Mouse (Mus musculus) myocyte (in vitro differentiated cells): ENCODE measurements around the gene Ctps.

Source experiments
- CEBPB ChIP-seq: IDR thresholded peaks from 2 replicates; pipeline ENCODE4 v1.6.1; 2011; ENCODE audit warnings: mild to moderate bottlenecking, moderate library complexity; ENCODE audit not compliant: poor library complexity, insufficient read depth, severe bottlenecking
- E2F4 ChIP-seq: IDR thresholded peaks from one replicate; pipeline ENCODE4 v1.6.1; 2011; ENCODE audit warnings: mild to moderate bottlenecking, control low read depth, moderate library complexity; ENCODE audit not compliant: insufficient read depth
- MAX ChIP-seq: IDR thresholded peaks from one replicate; pipeline ENCODE4 v1.6.1; 2011; ENCODE audit warnings: low read depth, mild to moderate bottlenecking, control low read depth
- MYOG ChIP-seq, 3 experiments: IDR thresholded peaks; one replicate each; pipeline ENCODE4 v1.6.1; 2011; ENCODE audit warnings: control low read depth in 2 of 3, low read depth in 2 of 3, mild to moderate bottlenecking in 2 of 3; ENCODE audit not compliant: insufficient read length in 2 of 3, control insufficient read depth in 1 of 3, insufficient read depth in 1 of 3
- POLR2A ChIP-seq: IDR thresholded peaks from one replicate; pipeline ENCODE4 v1.6.1; 2011; ENCODE audit warnings: low read depth, mild to moderate bottlenecking, control low read depth, moderate library complexity; ENCODE audit not compliant: insufficient read length
- POLR2AphosphoS2 ChIP-seq: IDR thresholded peaks from one replicate; pipeline ENCODE4 v1.6.1; 2011; ENCODE audit warnings: low read depth, control low read depth; ENCODE audit not compliant: insufficient read length
- TCF12 ChIP-seq: IDR thresholded peaks from one replicate; pipeline ENCODE4 v1.6.1; 2011; ENCODE audit warnings: mild to moderate bottlenecking, control low read depth; ENCODE audit not compliant: poor library complexity, insufficient read depth, severe bottlenecking
- TCF3 ChIP-seq: IDR thresholded peaks from one replicate; pipeline ENCODE4 v1.6.1; 2011; ENCODE audit warnings: low read depth, control low read depth; ENCODE audit not compliant: insufficient read length
- USF1 ChIP-seq: IDR thresholded peaks from one replicate; pipeline ENCODE4 v1.6.1; 2011; ENCODE audit warnings: low read depth, mild to moderate bottlenecking, control low read depth, moderate library complexity

DNA sequence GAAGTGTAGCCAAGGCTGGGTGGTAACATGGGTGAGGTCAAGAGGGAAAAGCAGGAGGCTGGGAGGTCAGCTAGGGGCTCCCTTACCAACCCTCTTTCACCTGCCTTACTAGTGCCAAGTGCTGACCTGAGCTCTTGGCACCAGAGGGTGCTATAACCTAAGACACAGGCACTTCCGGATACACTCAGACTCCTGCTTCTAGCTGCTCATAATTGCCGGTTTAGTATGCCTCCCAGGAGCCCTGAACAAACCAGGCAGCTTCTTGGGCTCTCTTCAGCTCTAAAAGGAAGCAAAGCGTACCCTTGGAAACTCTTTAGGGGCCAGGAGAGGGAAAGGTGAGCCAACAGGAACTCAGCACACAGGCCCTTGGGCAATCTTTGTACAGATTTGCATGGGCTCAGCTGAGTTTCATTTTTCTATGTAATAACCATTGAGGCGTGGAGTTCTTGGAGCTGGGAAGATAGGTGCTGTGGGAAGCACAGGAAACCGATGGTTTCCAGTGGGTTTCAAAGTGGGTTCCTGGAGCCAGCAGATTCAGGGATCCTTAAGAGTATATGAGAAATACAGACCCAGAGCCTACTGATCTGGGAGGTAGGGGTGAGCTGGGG lies 19.8 kb upstream of the Ctps start:
- TF ChIP-seq POLR2AphosphoS2 (no peak), E2F4 (no peak), POLR2A (no peak), MYOG (IDR thresholded peaks at IDR 0.05; ENCODE audit: control insufficient read depth in 1 of 3, insufficient read depth in 1 of 3, insufficient read length in 2 of 3, low read depth in 2 of 3) (no peak), TCF12 (no peak), USF1 (no peak), CEBPB (no peak), MAX (no peak), TCF3 (no peak)
